In genomic region chr15:100417854-100418450, GRCm38 (mm10) we compare ENCODE assay signal across 19 mouse cellular contexts. TPM values are rescaled to one million over a fixed set of nuclear protein-coding genes. Genes with fewer than 3 reads are reported as not detected.
DNase-seq lines count a peak whose midpoint lies in the region; ATAC-seq lines count a peak whose summit lies in the region.
"Had no signal": no experiment of that assay in that cellular context is flagged by ENCODE, and none has a peak within 500 bp of the region (broad histone marks: within the 10 kb centered on the region; RNA-seq: fewer than 3 reads in every experiment).

No protein-coding gene starts in this region.

- 80% methylated on average over 9 of the region's 9 CpGs for WGBS in heart, embryonic 10.5 days
- WGBS in embryonic facial prominence, embryonic 12.5 days: 86% methylated on average over 9 of the region's 9 CpGs

- no peak for ATAC-seq in embryonic facial prominence, embryonic 12.5 days (ENCODE audit: insufficient number of reproducible peaks, insufficient read depth, low FRiP score, low TSS enrichment)

- H3K9ac ChIP-seq in embryonic facial prominence, embryonic 12.5 days: no peak overlapping the region

- no peak overlapping the region for H3K4me3 ChIP-seq in heart, embryonic 10.5 days
- no peak overlapping the region for H3K4me3 ChIP-seq in embryonic facial prominence, embryonic 12.5 days
- H3K4me3 ChIP-seq: myocyte had no signal

- peak overlapping the region; percentile 52; the same call in 1 of the 2 replicates for H3K27ac ChIP-seq in heart, embryonic 10.5 days
- H3K27ac ChIP-seq in embryonic facial prominence, embryonic 12.5 days: no peak overlapping the region

- no peaks in the 10 kb centered on the region for H3K27me3 ChIP-seq in heart, embryonic 10.5 days (ENCODE audit: insufficient read depth, poor library complexity, severe bottlenecking)
- H3K27me3 ChIP-seq in embryonic facial prominence, embryonic 12.5 days: no peaks in the 10 kb centered on the region

- H3K4me2 ChIP-seq in embryonic facial prominence, embryonic 12.5 days (replicated peaks): 0 out of 2 replicates have a peak overlapping the region, but pooled peaks have one; percentile 11
- H3K4me2 ChIP-seq: midbrain, embryonic 11.5 days had no signal

- DNase-seq in heart, embryonic 10.5 days (ENCODE audit: low spot score): no peak
- no peak for DNase-seq in heart, adult 11 months
- DNase-seq in ovary, adult 18-20 months (ENCODE audit: low spot score): peak; percentile 50
- no peak for DNase-seq in ovary, postnatal 36 days (ENCODE audit: low spot score)
- peak; percentile 43 for DNase-seq in retina, postnatal 1 day
- no peak for DNase-seq in layer of hippocampus, postnatal 14 days (ENCODE audit: low spot score in 2 of 2)
- DNase-seq: cerebellum, adult 11 months; kidney, postnatal 14 days; layer of hippocampus, postnatal 36 days; lung, postnatal 14 days had no signal

- H3K9me3 ChIP-seq in heart, embryonic 10.5 days: no peaks in the 10 kb centered on the region
- no peaks in the 10 kb centered on the region for H3K9me3 ChIP-seq in embryonic facial prominence, embryonic 12.5 days

- peaks cover 68% of the 10 kb centered on the region for H3K4me1 ChIP-seq in heart, embryonic 10.5 days
- H3K4me1 ChIP-seq in embryonic facial prominence, embryonic 12.5 days: peaks cover 23% of the 10 kb centered on the region

- no peaks in the 10 kb centered on the region for H3K36me3 ChIP-seq in heart, embryonic 10.5 days
- no peaks in the 10 kb centered on the region for H3K36me3 ChIP-seq in embryonic facial prominence, embryonic 12.5 days

RNA-seq across cellular contexts. Expression of gene Gm5475, which starts 4.0 kb away (rescaled TPM):
- polyA plus RNA-seq in heart, embryonic 10.5 days (2016; fragmentation: Nextera tagmentation; extraction: Ambion mirVana): not detected in 2 replicates
- 0.12 and 0.14 TPM in 2 replicates for polyA plus RNA-seq in embryonic facial prominence, embryonic 12.5 days (2016; fragmentation: Nextera tagmentation; extraction: Ambion mirVana)
- not detected for total RNA-seq in layer of hippocampus, postnatal 14 days (2021)
- total RNA-seq: common myeloid progenitor, adult 5-6 weeks; granulocyte monocyte progenitor cell, adult 5-6 weeks; hematopoietic stem cell, adult 5-6 weeks; layer of hippocampus, postnatal 36 days had no signal
- polyA plus RNA-seq: limb, embryonic 11.5 days; midbrain, embryonic 11.5 days had no signal

RNA-seq across cellular contexts. Expression of gene Slc11a2, which starts 6.9 kb away (rescaled TPM):
- 20.4 and 24.5 TPM in 2 replicates for polyA plus RNA-seq in heart, embryonic 10.5 days (2016; fragmentation: Nextera tagmentation; extraction: Ambion mirVana)
- polyA plus RNA-seq in embryonic facial prominence, embryonic 12.5 days (2016; fragmentation: Nextera tagmentation; extraction: Ambion mirVana): 22.3 and 23.0 TPM in 2 replicates
- 10 to 100 TPM; 61.4 to 65.1 TPM for total RNA-seq in layer of hippocampus, postnatal 14 days (2021)

RNA-seq across cellular contexts. Expression of gene Letmd1, which starts 50.9 kb away (rescaled TPM):
- 21.1 and 27.9 TPM in 2 replicates for polyA plus RNA-seq in heart, embryonic 10.5 days (2016; fragmentation: Nextera tagmentation; extraction: Ambion mirVana)
- 35.3 and 37.3 TPM in 2 replicates for polyA plus RNA-seq in embryonic facial prominence, embryonic 12.5 days (2016; fragmentation: Nextera tagmentation; extraction: Ambion mirVana)
- 10 to 100 TPM; 61.1 to 66.6 TPM for total RNA-seq in layer of hippocampus, postnatal 14 days (2021)

RNA-seq across cellular contexts. Expression of gene Higd1c, which starts 53.6 kb away (rescaled TPM):
- not detected in 2 replicates for polyA plus RNA-seq in heart, embryonic 10.5 days (2016; fragmentation: Nextera tagmentation; extraction: Ambion mirVana)
- not detected in 2 replicates for polyA plus RNA-seq in embryonic facial prominence, embryonic 12.5 days (2016; fragmentation: Nextera tagmentation; extraction: Ambion mirVana)
- not detected for total RNA-seq in layer of hippocampus, postnatal 14 days (2021)
- total RNA-seq: common myeloid progenitor, adult 5-6 weeks; granulocyte monocyte progenitor cell, adult 5-6 weeks; hematopoietic stem cell, adult 5-6 weeks; layer of hippocampus, postnatal 36 days had no signal
- polyA plus RNA-seq: limb, embryonic 11.5 days; midbrain, embryonic 11.5 days; myocyte; small intestine, adult 2 months; stomach, embryonic 16.5 days had no signal

Comparison
In these comparisons a context has a peak if more than half of its experiments do, and no peak if none do; other contexts are left out.
1. DNase-seq: peak in ovary, adult 18-20 months (single experiment) and retina, postnatal 1 day (single experiment); none in heart, embryonic 10.5 days (single experiment), heart, adult 11 months (single experiment), ovary, postnatal 36 days (single experiment) and layer of hippocampus, postnatal 14 days (0 of 2).